Mouse (Mus musculus) liver, embryonic 15.5 days (tissue): ENCODE data around the gene Nt5c2. TPM values are rescaled to one million over a fixed set of nuclear protein-coding genes. Genes with fewer than 3 reads are reported as not detected.
A peak's percentile ranks its signal among the peaks of the same experiment; 100 is the strongest.

Source experiments
- ATAC-seq: fragments of 200-750 bp; cut with Nextera tagmentation; 2 replicates; pipeline ENCODE4 v1.8.0; 2017; ENCODE audit warnings: moderate number of reproducible peaks, mild to moderate bottlenecking, moderate library complexity; ENCODE audit not compliant: insufficient read depth
- H3K27ac ChIP-seq: fragments of 300-500 bp; sonication (generic); replicated peaks from 2 replicates; pipeline ENCODE4 v1.5.1; 2015; ENCODE audit warnings: mild to moderate bottlenecking, inconsistent platforms
- H3K27me3 ChIP-seq: fragments of 300-500 bp; sonication (generic); 2 replicates; pipeline ENCODE4 v1.6.1; 2015; ENCODE audit warnings: mild to moderate bottlenecking, inconsistent platforms
- H3K36me3 ChIP-seq: fragments of 300-500 bp; sonication (generic); replicated peaks from 2 replicates; pipeline ENCODE4 v1.6.1; 2015; ENCODE audit warnings: moderate library complexity, mild to moderate bottlenecking, inconsistent platforms
- H3K4me1 ChIP-seq: fragments of 300-500 bp; sonication (generic); replicated peaks from 2 replicates; pipeline ENCODE4 v1.6.1; 2015; ENCODE audit warnings: inconsistent platforms
- H3K4me2 ChIP-seq: fragments of 300-500 bp; sonication (generic); 2 replicates; pipeline ENCODE4 v1.6.1; 2015; ENCODE audit warnings: moderate library complexity, mild to moderate bottlenecking, inconsistent platforms
- H3K4me3 ChIP-seq: fragments of 300-500 bp; sonication (generic); replicated peaks from 2 replicates; pipeline ENCODE4 v1.5.1; 2015; ENCODE audit warnings: mild to moderate bottlenecking, inconsistent platforms
- H3K9ac ChIP-seq: fragments of 300-500 bp; sonication (generic); 2 replicates; pipeline ENCODE4 v1.6.1; 2015; ENCODE audit warnings: moderate library complexity, mild to moderate bottlenecking, inconsistent platforms
- H3K9me3 ChIP-seq: fragments of 300-500 bp; sonication (generic); replicated peaks from 2 replicates; pipeline ENCODE4 v1.6.1; 2016; ENCODE audit warnings: inconsistent platforms
- WGBS: fragments of 180-500 bp; shearing (Covaris S2); methylation state at CpG from one replicate; pipeline ENCODE4 v1.1.7; 2015; ENCODE audit warnings: mixed read lengths; ENCODE audit not compliant: insufficient replicate concordance; 5-methylcytosine and 5-hydroxymethylcytosine counted together
- polyA plus RNA-seq: library from polyadenylated mRNA; unstranded; fragments of >200 nt; fragmentation: Nextera tagmentation; extraction: Ambion mirVana; gene quantifications from 2 replicates; pipeline ENCODE4 v1.2.1, GENCODE M21; 2015

The Nt5c2 gene
- polyA plus RNA-seq, 1 experiment from 2014 or later = 42.7 TPM

DNA sequence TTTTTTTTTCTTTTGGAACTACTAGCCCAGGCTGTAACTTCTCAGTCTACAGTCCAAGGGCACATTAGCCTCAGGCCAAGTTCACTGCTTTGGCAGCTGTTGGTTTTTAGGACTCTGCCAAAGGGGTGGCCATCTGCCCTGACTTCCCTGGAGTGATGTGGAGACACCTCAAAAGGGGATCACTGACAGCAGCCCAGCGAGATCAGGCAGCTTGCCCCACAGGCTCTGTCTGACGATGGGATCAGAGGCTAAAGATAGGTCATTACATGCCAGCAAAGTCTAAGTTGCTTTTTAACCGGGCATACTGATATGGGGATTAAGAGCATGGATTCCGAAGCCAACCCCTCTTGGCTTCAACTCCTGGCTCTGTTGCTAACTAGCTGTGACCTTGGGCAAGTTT lies 39.4 kb downstream of the Nt5c2 start:
- no peak for ATAC-seq
- Histone ChIP-seq H3K4me1 (peaks cover 33% of the 10 kb centered on the region), H3K27ac (no peak overlapping the region)

DNA sequence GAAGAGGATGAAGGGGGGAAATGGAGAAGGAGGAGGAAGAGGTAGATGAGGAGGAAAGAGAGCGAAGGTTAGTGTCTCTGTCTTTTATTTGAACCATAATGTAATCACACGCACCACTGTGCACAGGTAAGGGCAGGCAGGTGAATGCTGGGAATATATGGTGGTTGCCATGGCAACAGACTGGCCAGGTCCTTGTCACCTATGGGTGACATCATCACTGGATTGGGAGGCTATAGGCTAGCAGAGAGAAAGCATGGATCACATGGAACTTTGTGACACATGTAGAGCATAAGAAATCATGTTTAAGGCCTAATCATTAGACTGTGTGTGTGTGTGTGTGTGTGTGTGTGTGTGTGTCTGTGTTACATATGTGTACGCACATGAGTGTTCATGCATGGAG lies 42.8 kb downstream of the Nt5c2 start:
- H3K4me2 ChIP-seq = no peak overlapping the region
- H3K4me1 ChIP-seq = peaks cover 40% of the 10 kb centered on the region
- no peak overlapping the region for H3K4me3 ChIP-seq
- no peaks in the 10 kb centered on the region for H3K36me3 ChIP-seq
- no peak for ATAC-seq
- 84% methylated on average over 3 of the region's 3 CpGs for WGBS
- H3K27me3 ChIP-seq = no peaks in the 10 kb centered on the region
- no peak overlapping the region for H3K9ac ChIP-seq
- no peak overlapping the region for H3K27ac ChIP-seq
- H3K9me3 ChIP-seq = no peaks in the 10 kb centered on the region

More for the DNA sequence above, 39.4 kb downstream of the Nt5c2 start:
- H3K36me3 ChIP-seq = no peaks in the 10 kb centered on the region
- no peak overlapping the region for H3K4me2 ChIP-seq
- H3K4me3 ChIP-seq = no peak overlapping the region
- no peaks in the 10 kb centered on the region for H3K9me3 ChIP-seq
- no peaks in the 10 kb centered on the region for H3K27me3 ChIP-seq
- no peak overlapping the region for H3K9ac ChIP-seq
- WGBS = 61% methylated on average over 4 of the region's 4 CpGs

DNA sequence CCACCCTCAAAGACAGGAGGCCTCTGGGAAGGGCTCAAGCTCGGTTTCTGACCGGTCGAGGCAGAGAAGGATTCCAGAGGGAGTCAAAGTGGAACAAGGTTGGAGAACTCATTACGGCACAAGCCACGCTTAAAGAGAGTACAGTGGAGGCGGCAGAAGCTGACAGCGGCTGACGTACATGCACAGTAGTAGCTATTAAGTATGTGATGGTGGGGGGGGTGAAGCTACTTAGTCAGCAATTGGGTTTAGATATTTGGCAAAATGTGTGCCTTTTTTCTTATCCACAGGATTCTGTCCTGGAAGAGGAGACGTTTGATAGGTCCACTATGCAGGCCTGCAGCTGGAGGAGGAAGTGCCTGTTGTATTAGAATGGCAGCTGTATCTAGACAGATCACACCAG lies 43.2 kb downstream of the Nt5c2 start:
- H3K4me2 ChIP-seq = no peak overlapping the region
- peaks cover 40% of the 10 kb centered on the region for H3K4me1 ChIP-seq
- H3K27me3 ChIP-seq = no peaks in the 10 kb centered on the region
- no peaks in the 10 kb centered on the region for H3K9me3 ChIP-seq
- no peak overlapping the region for H3K4me3 ChIP-seq
- H3K27ac ChIP-seq = peak overlapping the region; percentile 63; the same call in 1 of the 2 replicates
- ATAC-seq = no peak
- H3K36me3 ChIP-seq = no peaks in the 10 kb centered on the region
- WGBS = 64% methylated on average over 9 of the region's 9 CpGs
- H3K9ac ChIP-seq = no peak overlapping the region

DNA sequence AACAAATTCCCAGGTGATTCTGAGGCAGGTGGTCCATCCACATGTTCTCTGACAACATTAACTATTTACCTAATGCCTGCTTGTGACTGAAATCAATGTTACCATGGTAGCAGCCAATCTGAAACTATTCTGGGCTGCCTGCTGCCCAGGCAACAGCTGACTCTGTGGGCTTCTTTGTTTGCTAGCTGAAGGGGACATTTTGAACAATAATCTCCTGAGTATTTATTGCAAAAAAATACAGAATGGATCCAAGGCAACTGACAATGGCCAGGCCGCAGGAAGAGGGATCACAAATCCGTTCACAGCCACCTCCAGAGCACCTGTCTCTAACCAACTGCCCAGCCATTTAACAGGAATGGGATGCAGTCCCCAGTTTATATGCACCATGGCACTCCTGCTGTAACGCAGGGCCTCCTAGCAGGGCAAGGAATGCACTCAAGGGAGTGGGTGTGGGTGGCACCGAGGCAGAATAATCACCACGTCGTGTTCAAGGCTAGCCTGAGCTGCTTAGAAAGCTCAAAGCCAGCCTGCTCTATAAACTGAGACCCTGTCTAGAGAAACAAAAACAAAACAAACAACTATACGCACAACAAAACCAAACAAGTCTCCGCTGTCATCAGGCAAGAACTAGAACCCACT lies 43.8 kb downstream of the Nt5c2 start:
- ATAC-seq = peak; percentile 46; the same call in 1 of the 2 replicates
- WGBS = 77% methylated on average over 8 of the region's 8 CpGs
- H3K27me3 ChIP-seq = no peaks in the 10 kb centered on the region

DNA sequence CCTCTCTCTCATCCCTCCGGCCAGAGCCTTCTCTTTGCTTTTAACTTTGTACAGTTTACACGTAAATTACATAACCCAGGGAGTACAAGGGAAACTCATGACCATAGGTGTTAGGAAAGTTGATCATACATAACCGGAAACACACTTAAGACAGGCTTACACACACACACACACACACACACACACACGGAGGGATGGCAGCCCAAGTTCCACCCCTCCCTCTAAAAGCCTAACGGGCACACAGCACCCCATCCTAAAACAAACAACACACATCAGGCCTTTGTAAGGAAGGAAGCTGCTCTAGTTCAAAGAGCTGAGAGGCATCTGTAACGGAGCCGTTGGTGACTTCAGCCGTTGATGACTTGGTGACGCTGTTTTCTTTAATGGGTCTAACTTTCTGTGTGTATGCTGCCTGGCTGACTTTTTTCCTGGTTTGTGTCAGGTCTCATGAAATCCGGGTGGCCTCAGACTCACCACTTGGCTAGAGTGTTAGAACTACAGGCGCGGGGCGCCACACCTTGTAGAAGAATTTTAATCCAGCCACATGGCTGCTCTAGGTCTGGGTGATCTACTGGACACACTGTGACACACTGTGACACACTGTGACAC lies 44.7 kb downstream of the Nt5c2 start:
- no peaks in the 10 kb centered on the region for H3K9me3 ChIP-seq
- no peak overlapping the region for H3K4me2 ChIP-seq
- no peak overlapping the region for H3K9ac ChIP-seq
- ATAC-seq = no peak
- no peaks in the 10 kb centered on the region for H3K36me3 ChIP-seq
- peak overlapping the region; percentile 58 for H3K27ac ChIP-seq
- H3K4me1 ChIP-seq = peaks cover 40% of the 10 kb centered on the region
- no peaks in the 10 kb centered on the region for H3K27me3 ChIP-seq
- 63% methylated on average over 13 of the region's 13 CpGs for WGBS
- H3K4me3 ChIP-seq = no peak overlapping the region

More for the DNA sequence above, 43.8 kb downstream of the Nt5c2 start:
- H3K27ac ChIP-seq = peak overlapping the region; percentile 63; the same call in 1 of the 2 replicates
- no peaks in the 10 kb centered on the region for H3K36me3 ChIP-seq
- H3K4me1 ChIP-seq = peaks cover 40% of the 10 kb centered on the region
- no peaks in the 10 kb centered on the region for H3K9me3 ChIP-seq
- H3K9ac ChIP-seq = no peak overlapping the region
- H3K4me2 ChIP-seq = no peak overlapping the region
- no peak overlapping the region for H3K4me3 ChIP-seq

DNA sequence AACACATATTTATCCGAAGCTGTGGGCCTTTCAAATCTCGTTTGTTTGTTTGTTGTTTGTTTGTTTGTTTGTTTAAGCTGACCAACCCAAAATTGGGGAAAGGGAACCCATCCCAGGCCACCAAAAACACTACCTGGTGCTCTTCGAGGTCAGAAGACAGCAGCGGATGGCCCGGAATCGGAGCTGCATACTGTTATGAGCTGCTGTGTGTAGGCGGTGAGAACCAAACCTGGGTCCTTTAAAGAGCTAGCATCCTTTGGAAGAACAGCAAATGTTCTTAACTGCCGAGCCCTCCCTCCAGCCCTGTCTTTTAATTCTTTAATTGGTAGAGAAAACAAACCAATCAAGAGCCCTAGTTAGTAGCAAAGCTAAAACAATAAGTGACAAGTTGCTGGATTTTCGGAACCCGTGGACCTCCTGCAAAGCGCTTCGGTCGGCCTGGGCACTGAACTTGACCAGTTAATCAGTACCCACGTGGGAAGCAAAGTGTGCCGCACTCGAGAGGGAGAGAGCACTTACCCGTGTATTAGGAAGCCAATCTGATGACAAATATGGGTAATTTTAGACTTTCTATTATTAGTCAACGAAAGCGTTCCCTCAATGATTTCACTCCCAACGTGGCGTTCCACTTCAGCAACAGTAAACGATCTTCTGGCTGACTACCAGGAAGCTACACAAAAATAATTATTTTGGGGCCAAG lies 45.5 kb downstream of the Nt5c2 start:
- peak overlapping the region; percentile 58; the same call in 1 of the 2 replicates for H3K27ac ChIP-seq

DNA sequence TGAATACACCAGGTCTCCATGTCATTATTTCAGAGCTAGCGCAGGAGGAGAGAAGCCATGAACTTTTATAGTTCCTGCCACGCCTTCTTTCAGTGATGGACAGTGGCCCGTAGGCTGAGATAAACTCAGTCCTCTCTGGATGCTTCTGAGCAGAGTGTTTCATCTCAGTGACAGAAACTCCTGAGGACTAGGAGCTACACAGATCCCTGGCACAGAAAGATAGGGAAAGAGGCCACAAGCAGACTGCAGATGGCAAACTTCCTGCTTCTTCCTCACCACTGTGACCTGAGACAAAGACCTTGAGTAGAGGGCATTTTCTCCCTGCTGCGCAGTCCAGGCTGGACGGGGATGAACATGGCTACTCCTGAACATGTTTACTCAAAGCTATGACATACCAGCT lies 46.1 kb downstream of the Nt5c2 start:
- Histone ChIP-seq H3K4me3 (no peak overlapping the region), H3K27me3 (no peaks in the 10 kb centered on the region), H3K27ac (no peak overlapping the region), H3K4me1 (peaks cover 43% of the 10 kb centered on the region), H3K9me3 (no peaks in the 10 kb centered on the region), H3K9ac (no peak overlapping the region), H3K4me2 (no peak overlapping the region), H3K36me3 (no peaks in the 10 kb centered on the region)
- WGBS = 54% methylated on average over 5 of the region's 5 CpGs
- ATAC-seq = no peak

More for the DNA sequence above, 45.5 kb downstream of the Nt5c2 start:
- H3K9me3 ChIP-seq = no peaks in the 10 kb centered on the region
- no peaks in the 10 kb centered on the region for H3K36me3 ChIP-seq
- H3K9ac ChIP-seq = no peak overlapping the region
- H3K4me1 ChIP-seq = peaks cover 41% of the 10 kb centered on the region
- no peaks in the 10 kb centered on the region for H3K27me3 ChIP-seq
- no peak for ATAC-seq
- WGBS = 67% methylated on average over 22 of the region's 22 CpGs
- H3K4me3 ChIP-seq = no peak overlapping the region
- H3K4me2 ChIP-seq = no peak overlapping the region

DNA sequence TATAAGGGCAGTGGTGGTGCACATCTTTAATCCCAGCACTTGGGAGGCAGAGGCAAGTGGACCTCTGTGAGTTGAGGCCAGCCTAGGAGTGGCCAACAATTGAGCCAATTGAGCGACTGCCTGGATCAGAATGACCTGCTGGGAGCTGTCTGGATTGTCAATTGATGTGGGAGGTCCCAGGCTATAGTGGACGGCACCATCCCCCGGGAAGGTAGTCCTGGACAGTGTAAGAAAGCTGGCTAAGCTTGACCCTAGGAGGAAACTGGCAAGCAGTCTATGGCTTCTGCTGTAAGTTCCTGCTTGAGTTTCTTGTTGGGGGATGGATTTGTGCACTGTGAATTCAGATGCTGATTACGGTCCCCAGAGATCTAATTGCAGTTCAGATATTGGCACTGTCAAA lies 47.1 kb downstream of the Nt5c2 start:
- Histone ChIP-seq H3K36me3 (no peaks in the 10 kb centered on the region), H3K4me2 (no peak overlapping the region), H3K27me3 (no peaks in the 10 kb centered on the region), H3K9ac (no peak overlapping the region), H3K4me1 (peaks cover 48% of the 10 kb centered on the region), H3K9me3 (no peaks in the 10 kb centered on the region), H3K4me3 (no peak overlapping the region), H3K27ac (no peak overlapping the region)
- no peak for ATAC-seq
- 67% methylated on average over 4 of the region's 4 CpGs for WGBS

DNA sequence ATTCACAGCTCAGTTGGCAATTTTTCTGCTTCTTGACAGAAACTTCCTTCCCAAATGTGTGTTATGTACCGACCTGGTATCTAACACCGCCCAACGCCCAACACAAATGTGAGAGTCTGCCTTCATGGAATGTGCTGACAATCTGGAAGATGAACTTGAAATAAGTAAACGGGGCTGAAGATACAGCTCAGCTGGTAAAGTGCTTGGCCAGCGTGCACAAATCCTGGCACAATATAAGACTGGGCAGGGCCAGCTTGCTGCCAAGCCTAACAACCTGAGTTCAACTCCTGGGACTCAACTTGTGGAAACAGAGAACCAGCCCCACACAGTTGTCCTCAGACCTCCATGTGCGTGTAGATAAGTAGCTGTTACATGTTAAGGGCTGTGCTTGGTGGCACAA lies 48.6 kb downstream of the Nt5c2 start:
- Histone ChIP-seq H3K4me3 (no peak overlapping the region), H3K9me3 (no peaks in the 10 kb centered on the region), H3K4me2 (no peak overlapping the region), H3K27ac (no peak overlapping the region), H3K9ac (no peak overlapping the region), H3K36me3 (no peaks in the 10 kb centered on the region), H3K4me1 (peaks cover 43% of the 10 kb centered on the region), H3K27me3 (no peaks in the 10 kb centered on the region)
- WGBS = 79% methylated on average over 6 of the region's 6 CpGs
- ATAC-seq = no peak

DNA sequence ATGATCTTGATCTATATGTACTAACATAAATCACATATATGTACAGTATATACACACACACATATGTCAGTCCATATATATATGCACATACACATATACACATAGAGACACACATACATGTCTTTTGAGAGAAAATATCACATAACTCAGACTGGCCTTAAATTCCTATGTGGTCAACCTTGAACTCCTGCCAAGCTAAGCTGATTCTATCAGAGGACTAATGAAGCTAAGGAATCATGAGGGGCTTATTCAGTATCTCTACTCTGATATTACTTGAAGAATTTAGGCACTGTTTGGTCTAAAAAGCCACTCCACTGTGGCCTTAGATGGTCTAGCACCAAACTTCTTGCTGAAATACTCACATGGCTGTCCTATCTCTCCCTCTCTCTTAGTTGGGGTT lies 49.5 kb downstream of the Nt5c2 start:
- no peak overlapping the region for H3K4me2 ChIP-seq
- ATAC-seq = no peak
- no peaks in the 10 kb centered on the region for H3K27me3 ChIP-seq
- H3K9ac ChIP-seq = no peak overlapping the region
- no peak overlapping the region for H3K27ac ChIP-seq
- no peak overlapping the region for H3K4me3 ChIP-seq
- H3K9me3 ChIP-seq = no peaks in the 10 kb centered on the region
- H3K36me3 ChIP-seq = no peaks in the 10 kb centered on the region
- peaks cover 46% of the 10 kb centered on the region for H3K4me1 ChIP-seq

DNA sequence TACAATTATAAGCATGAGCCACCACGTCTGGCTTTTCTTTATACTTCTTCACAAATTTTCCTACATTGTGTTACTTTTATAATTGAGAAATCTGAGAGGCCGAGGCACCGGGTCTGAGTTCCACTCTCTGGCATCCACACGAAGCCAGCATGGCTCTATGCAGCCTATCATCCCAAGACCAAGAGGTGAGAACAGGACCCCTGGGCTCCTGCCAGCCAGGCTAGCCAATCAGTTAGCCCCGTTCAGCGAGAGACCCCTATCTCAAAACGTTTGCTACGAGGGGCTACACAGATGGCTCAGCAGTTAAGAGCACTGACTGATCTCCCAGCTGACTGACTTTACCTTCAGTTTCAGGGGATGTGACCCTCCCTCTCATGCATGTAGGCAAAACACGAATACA lies 50.6 kb downstream of the Nt5c2 start:
- Histone ChIP-seq H3K9ac (no peak overlapping the region), H3K27me3 (no peaks in the 10 kb centered on the region), H3K4me1 (peaks cover 47% of the 10 kb centered on the region), H3K27ac (no peak overlapping the region), H3K4me2 (no peak overlapping the region), H3K9me3 (no peaks in the 10 kb centered on the region), H3K36me3 (no peaks in the 10 kb centered on the region), H3K4me3 (no peak overlapping the region)
- ATAC-seq = no peak
- WGBS = 52% methylated on average over 9 of the region's 9 CpGs
